Comparison of ENCODE assay signal across 28 mouse cellular contexts in genomic region chr17:68230484-68230883, GRCm38 (mm10). TPM values are rescaled to one million over a fixed set of nuclear protein-coding genes. Genes with fewer than 3 reads are reported as not detected.
A peak's percentile ranks its signal among the peaks of the same experiment; 100 is the strongest.
DNase-seq lines count a peak whose midpoint lies in the region; ATAC-seq and TF ChIP-seq lines count a peak whose summit lies in the region.
"Had no signal": no experiment of that assay in that cellular context is flagged by ENCODE, and none has a peak within 500 bp of the region (broad histone marks: within the 10 kb centered on the region; RNA-seq: fewer than 3 reads in every experiment).

No protein-coding gene starts in this region.

- H3K4me2 ChIP-seq in embryonic facial prominence, embryonic 14.5 days (ENCODE audit: low read depth, low read length), result no peak overlapping the region
- H3K4me2 ChIP-seq in lung, embryonic 14.5 days, result no peak overlapping the region
- H3K4me2 ChIP-seq: embryonic facial prominence, embryonic 12.5 days; forebrain, embryonic 12.5 days; hindbrain, embryonic 14.5 days had no signal

- H3K36me3 ChIP-seq in embryonic facial prominence, embryonic 14.5 days (ENCODE audit: control insufficient read depth, insufficient read depth, low read length), result no peaks in the 10 kb centered on the region
- no peaks in the 10 kb centered on the region for H3K36me3 ChIP-seq in embryonic facial prominence, embryonic 10.5 days (replicated peaks)
- H3K36me3 ChIP-seq in lung, embryonic 14.5 days (ENCODE audit: insufficient read depth), result no peaks in the 10 kb centered on the region
- H3K36me3 ChIP-seq: embryonic facial prominence, embryonic 12.5 days; forebrain, embryonic 12.5 days; G1E; hindbrain, embryonic 10.5 days had no signal

- TF ChIP-seq CTCF in lung, embryonic 14.5 days (IDR thresholded peaks at IDR 0.05; ENCODE audit: low read depth), result no peak

- H3K4me3 ChIP-seq in embryonic facial prominence, embryonic 14.5 days (ENCODE audit: low read depth, low read length), result no peak overlapping the region
- H3K4me3 ChIP-seq in embryonic facial prominence, embryonic 10.5 days, result no peak overlapping the region
- no peak overlapping the region for H3K4me3 ChIP-seq in lung, embryonic 14.5 days (ENCODE audit: low read depth, low read length)
- H3K4me3 ChIP-seq: embryonic facial prominence, embryonic 12.5 days; forebrain, embryonic 12.5 days; hindbrain, embryonic 10.5 days had no signal

- H3K9me3 ChIP-seq in embryonic facial prominence, embryonic 14.5 days (ENCODE audit: control insufficient read depth, low read length), result no peaks in the 10 kb centered on the region
- H3K9me3 ChIP-seq in embryonic facial prominence, embryonic 10.5 days, result no peaks in the 10 kb centered on the region
- H3K9me3 ChIP-seq in lung, embryonic 14.5 days (ENCODE audit: low read depth, low read length), result no peaks in the 10 kb centered on the region
- H3K9me3 ChIP-seq: embryonic facial prominence, embryonic 12.5 days; forebrain, embryonic 12.5 days; hindbrain, embryonic 10.5 days had no signal

- H3K4me1 ChIP-seq in embryonic facial prominence, embryonic 14.5 days (ENCODE audit: control insufficient read depth, insufficient read depth, low read length), result no peaks in the 10 kb centered on the region
- H3K4me1 ChIP-seq in embryonic facial prominence, embryonic 10.5 days, result no peaks in the 10 kb centered on the region
- H3K4me1 ChIP-seq in lung, embryonic 14.5 days (ENCODE audit: insufficient read depth), result no peaks in the 10 kb centered on the region
- H3K4me1 ChIP-seq: embryonic facial prominence, embryonic 12.5 days; forebrain, embryonic 12.5 days; hindbrain, embryonic 10.5 days had no signal

- no peak overlapping the region for H3K9ac ChIP-seq in embryonic facial prominence, embryonic 14.5 days (ENCODE audit: low read depth, low read length)
- no peak overlapping the region for H3K9ac ChIP-seq in lung, embryonic 14.5 days
- H3K9ac ChIP-seq: embryonic facial prominence, embryonic 12.5 days; forebrain, embryonic 12.5 days; forebrain, postnatal 0 days; hindbrain, embryonic 14.5 days had no signal

- 63% methylated on average over 4 of the region's 4 CpGs for WGBS in embryonic facial prominence, embryonic 14.5 days
- WGBS in embryonic facial prominence, embryonic 10.5 days, result 75% methylated on average over 4 of the region's 4 CpGs
- 48% methylated on average over 4 of the region's 4 CpGs for WGBS in lung, embryonic 14.5 days

- H3K27me3 ChIP-seq in embryonic facial prominence, embryonic 14.5 days (replicated peaks; ENCODE audit: control insufficient read depth, insufficient read depth, low read length), result no peaks in the 10 kb centered on the region
- H3K27me3 ChIP-seq in embryonic facial prominence, embryonic 10.5 days (replicated peaks; ENCODE audit: low read depth, poor library complexity, severe bottlenecking), result no peaks in the 10 kb centered on the region
- no peaks in the 10 kb centered on the region for H3K27me3 ChIP-seq in lung, embryonic 14.5 days (ENCODE audit: insufficient read depth, low read length)
- H3K27me3 ChIP-seq: embryonic facial prominence, embryonic 12.5 days; forebrain, embryonic 12.5 days had no signal

- no peak overlapping the region for H3K27ac ChIP-seq in embryonic facial prominence, embryonic 14.5 days (replicated peaks; ENCODE audit: low read depth, low read length)
- no peak overlapping the region for H3K27ac ChIP-seq in embryonic facial prominence, embryonic 10.5 days (replicated peaks)
- no peak overlapping the region for H3K27ac ChIP-seq in lung, embryonic 14.5 days (ENCODE audit: low read depth)
- H3K27ac ChIP-seq: embryonic facial prominence, embryonic 12.5 days; forebrain, embryonic 12.5 days; hindbrain, embryonic 10.5 days; hindbrain, embryonic 14.5 days had no signal

- no peak for ATAC-seq in embryonic facial prominence, embryonic 14.5 days (ENCODE audit: low read depth)
- ATAC-seq in lung, embryonic 14.5 days (ENCODE audit: insufficient read depth), result peak; percentile 60; the same call in 1 of the 2 replicates
- ATAC-seq: CD4-positive, CD25-positive, alpha-beta regulatory T cell, adult 4 months; forebrain, postnatal 0 days had no signal

- DNase-seq in embryonic facial prominence, embryonic 14.5 days (ENCODE audit: low spot score), result peak; percentile 7
- DNase-seq in embryonic facial prominence, embryonic 10.5 days (ENCODE audit: low spot score), result no peak
- peak; percentile 14 for DNase-seq in heart, postnatal 4 days
- DNase-seq in heart, adult 9 months (ENCODE audit: low spot score in 2 of 2), result no peak
- DNase-seq in lung, embryonic 14.5 days, result peak; percentile 72
- no peak for DNase-seq in lung, adult 18-20 months
- peak; percentile 19 for DNase-seq in right cerebral cortex, adult 18-20 months
- no peak for DNase-seq in right cerebral cortex, postnatal 14 days
- DNase-seq: adrenal gland, adult 8-10 months; adrenal gland, postnatal 36 days; B cell, adult 2 months; cerebellum, adult 11 months; cerebellum, adult 8-10 months; cerebellum, postnatal 14 days; embryo, embryonic 11 days; forebrain, postnatal 0 days; gastrocnemius, postnatal 14 days had no signal

RNA-seq across cellular contexts. Expression of gene L3mbtl4, which starts 43.1 kb away (rescaled TPM):
- polyA plus RNA-seq in embryonic facial prominence, embryonic 14.5 days (2014; fragmentation: Nextera tagmentation; extraction: Ambion mirVana), result 0.14 and 0.22 TPM in 2 replicates
- 0.11 TPM in 1 of 2 replicates, not detected in the other for polyA plus RNA-seq in embryonic facial prominence, embryonic 10.5 days (2016; fragmentation: Nextera tagmentation; extraction: Ambion mirVana)
- total RNA-seq in heart, postnatal 4 days (2021), result not detected
- 0.32 and 0.61 TPM in 2 replicates for polyA plus RNA-seq in lung, embryonic 14.5 days (2014; fragmentation: Nextera tagmentation; extraction: Ambion mirVana)
- total RNA-seq: common myeloid progenitor, adult 5-6 weeks; gastrocnemius, postnatal 14 days; granulocyte monocyte progenitor cell, adult 5-6 weeks; heart, adult 8-10 months; heart, postnatal 14 days had no signal
- polyA plus RNA-seq: CD4-positive, CD25-positive, alpha-beta regulatory T cell, adult 4 months; G1E; heart, embryonic 14.5 days; hindbrain, embryonic 10.5 days had no signal

Comparison
In these comparisons a context has a peak if more than half of its experiments do, and no peak if none do; other contexts are left out.
1. DNase-seq: peak in embryonic facial prominence, embryonic 14.5 days (single experiment), heart, postnatal 4 days (single experiment), lung, embryonic 14.5 days (single experiment) and right cerebral cortex, adult 18-20 months (single experiment); none in embryonic facial prominence, embryonic 10.5 days (single experiment), heart, adult 9 months (0 of 2), lung, adult 18-20 months (0 of 2) and right cerebral cortex, postnatal 14 days (single experiment).